ENCODE assay signal across 8 mouse cellular contexts in the genomic region with DNA sequence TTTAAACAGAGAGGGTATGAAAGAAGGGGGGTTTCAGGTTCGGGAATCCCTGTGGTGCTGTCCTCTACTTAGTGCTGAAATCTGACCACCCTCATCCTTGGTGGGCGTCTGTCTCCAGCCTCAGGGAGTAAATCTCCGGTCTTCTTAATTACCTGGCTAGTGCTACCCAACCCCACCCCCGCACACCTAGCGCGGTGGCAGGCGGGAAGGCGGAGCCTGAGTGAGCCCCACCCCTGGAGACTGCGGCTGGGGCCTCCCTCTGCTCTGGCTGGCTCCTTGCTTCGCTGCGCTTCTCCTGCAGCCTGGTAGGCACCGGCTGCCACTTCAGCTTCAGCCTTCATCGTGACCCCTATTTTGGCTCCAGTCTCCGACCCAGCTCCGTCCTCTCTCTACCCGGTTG. TPM values are rescaled to one million over a fixed set of nuclear protein-coding genes. Genes with fewer than 3 reads are reported as not detected.
DNase-seq lines count a peak whose midpoint lies in the region; ATAC-seq lines count a peak whose summit lies in the region.

No protein-coding gene starts in this region.

- peak; percentile 70 to 72 for DNase-seq in B cell, adult 2 months
- DNase-seq in adrenal gland, adult 8-10 months = peak; percentile 18
- peak; percentile 82 for DNase-seq in embryonic facial prominence, embryonic 11.5 days (ENCODE audit: low spot score)
- peak; percentile 62 for DNase-seq in hindbrain, embryonic 14.5 days (ENCODE audit: low spot score)
- peak; percentile 83 to 84 for DNase-seq in layer of hippocampus, postnatal 36 days
- peak; percentile 63 for DNase-seq in lung, postnatal 14 days
- peak; percentile 66 for DNase-seq in retina, postnatal 1 day
- DNase-seq in yolk sac, embryonic 10.5 days (ENCODE audit: low spot score) = peak; percentile 24

- H3K9me3 ChIP-seq in embryonic facial prominence, embryonic 11.5 days (replicated peaks; ENCODE audit: control insufficient read depth, low read length) = no peaks in the 10 kb centered on the region
- H3K9me3 ChIP-seq in hindbrain, embryonic 14.5 days (ENCODE audit: control insufficient read depth, low read length) = no peaks in the 10 kb centered on the region

- no peaks in the 10 kb centered on the region for H3K36me3 ChIP-seq in embryonic facial prominence, embryonic 11.5 days (replicated peaks; ENCODE audit: control insufficient read depth, insufficient read depth, low read depth, low read length)
- H3K36me3 ChIP-seq in hindbrain, embryonic 14.5 days (replicated peaks; ENCODE audit: control insufficient read depth, insufficient read depth) = no peaks in the 10 kb centered on the region; the same call in 1 of the 2 replicates

- peak overlapping the region; percentile 25 for H3K4me3 ChIP-seq in embryonic facial prominence, embryonic 11.5 days (ENCODE audit: low read depth, low read length)
- peak overlapping the region; percentile 42 for H3K4me3 ChIP-seq in hindbrain, embryonic 14.5 days (replicated peaks; ENCODE audit: low read length)

- H3K4me2 ChIP-seq in embryonic facial prominence, embryonic 11.5 days (ENCODE audit: low read depth, low read length) = peak overlapping the region; percentile 65
- H3K4me2 ChIP-seq in hindbrain, embryonic 14.5 days (replicated peaks) = peak overlapping the region; percentile 60

- peaks cover 5% of the 10 kb centered on the region for H3K4me1 ChIP-seq in embryonic facial prominence, embryonic 11.5 days (ENCODE audit: control insufficient read depth, insufficient read depth, low read length)
- peaks cover 9% of the 10 kb centered on the region; the same call in 1 of the 2 replicates for H3K4me1 ChIP-seq in hindbrain, embryonic 14.5 days (replicated peaks; ENCODE audit: control insufficient read depth, insufficient read depth, low read length)

- peak; percentile 63 for ATAC-seq in embryonic facial prominence, embryonic 11.5 days (replicated peaks; ENCODE audit: insufficient number of reproducible peaks, low FRiP score, low TSS enrichment, low read depth)
- peak; percentile 76 for ATAC-seq in hindbrain, embryonic 14.5 days (ENCODE audit: low FRiP score)

- no peak overlapping the region; the same call in 1 of the 2 replicates for H3K9ac ChIP-seq in embryonic facial prominence, embryonic 11.5 days (replicated peaks; ENCODE audit: low read length)
- peak overlapping the region; percentile 72 for H3K9ac ChIP-seq in hindbrain, embryonic 14.5 days

- under 1% methylated on average over 16 of the region's 16 CpGs for WGBS in embryonic facial prominence, embryonic 11.5 days
- under 1% methylated on average over 16 of the region's 16 CpGs for WGBS in hindbrain, embryonic 14.5 days

- no peak overlapping the region; the same call in 1 of the 2 replicates for H3K27ac ChIP-seq in embryonic facial prominence, embryonic 11.5 days (replicated peaks; ENCODE audit: low read depth, low read length)
- peak overlapping the region; percentile 55 for H3K27ac ChIP-seq in hindbrain, embryonic 14.5 days

- no peaks in the 10 kb centered on the region for H3K27me3 ChIP-seq in embryonic facial prominence, embryonic 11.5 days (ENCODE audit: control insufficient read depth, insufficient read depth, low read length)
- H3K27me3 ChIP-seq in hindbrain, embryonic 14.5 days (ENCODE audit: control insufficient read depth, insufficient read depth, low read length) = peaks cover 20% of the 10 kb centered on the region

RNA-seq across cellular contexts. Expression of gene Ckmt1, which starts 0.9 kb away (rescaled TPM):
- 10 to 100 TPM in 3 of 4 experiments, 1 to 10 TPM in 1; 9.9 to 15.5 (median 12.2) TPM for total RNA-seq in adrenal gland, adult 8-10 months (2022)
- 9.7 and 12.6 TPM in 2 replicates for polyA plus RNA-seq in embryonic facial prominence, embryonic 11.5 days (2014; fragmentation: Nextera tagmentation; extraction: Ambion mirVana)
- polyA plus RNA-seq in hindbrain, embryonic 14.5 days (2014; fragmentation: Nextera tagmentation; extraction: Ambion mirVana) = 90.5 and 103 TPM in 2 replicates
- total RNA-seq in layer of hippocampus, postnatal 36 days (2021) = 100 to 1,000 TPM; 376 to 384 TPM

RNA-seq across cellular contexts. Expression of gene Ppip5k1, which starts 3.2 kb away (rescaled TPM):
- total RNA-seq in adrenal gland, adult 8-10 months (2022) = 10 to 100 TPM; 46.6 to 69.1 (median 53.0) TPM
- polyA plus RNA-seq in embryonic facial prominence, embryonic 11.5 days (2014; fragmentation: Nextera tagmentation; extraction: Ambion mirVana) = 6.9 and 8.3 TPM in 2 replicates
- polyA plus RNA-seq in hindbrain, embryonic 14.5 days (2014; fragmentation: Nextera tagmentation; extraction: Ambion mirVana) = 18.6 and 19.3 TPM in 2 replicates
- 100 to 1,000 TPM in 1 of 2 experiments, 10 to 100 TPM in 1; 98.7 to 107 TPM for total RNA-seq in layer of hippocampus, postnatal 36 days (2021)

RNA-seq across cellular contexts. Expression of gene Strc, which starts 28.6 kb away (rescaled TPM):
- total RNA-seq in adrenal gland, adult 8-10 months (2022) = 1 to 10 TPM in 1 of 4 experiments, under 1 TPM in 1, not detected in 2; 0.81 to 1.4 TPM
- polyA plus RNA-seq in embryonic facial prominence, embryonic 11.5 days (2014; fragmentation: Nextera tagmentation; extraction: Ambion mirVana) = not detected in 2 replicates
- polyA plus RNA-seq in hindbrain, embryonic 14.5 days (2014; fragmentation: Nextera tagmentation; extraction: Ambion mirVana) = not detected in 2 replicates
- total RNA-seq in layer of hippocampus, postnatal 36 days (2021) = 1 to 10 TPM in 1 of 2 experiments, under 1 TPM in 1; 0.63 to 1.5 TPM

RNA-seq across cellular contexts. Expression of gene Pdia3, which starts 55.2 kb away (rescaled TPM):
- total RNA-seq in adrenal gland, adult 8-10 months (2022) = 100 to 1,000 TPM; 426 to 490 (median 434) TPM
- polyA plus RNA-seq in embryonic facial prominence, embryonic 11.5 days (2014; fragmentation: Nextera tagmentation; extraction: Ambion mirVana) = 589 and 609 TPM in 2 replicates
- polyA plus RNA-seq in hindbrain, embryonic 14.5 days (2014; fragmentation: Nextera tagmentation; extraction: Ambion mirVana) = 268 and 307 TPM in 2 replicates
- 100 to 1,000 TPM; 219 to 255 TPM for total RNA-seq in layer of hippocampus, postnatal 36 days (2021)

RNA-seq across cellular contexts. Expression of gene Catsper2, which starts 55.2 kb away (rescaled TPM):
- 1 to 10 TPM; 2.2 to 4.1 (median 2.9) TPM for total RNA-seq in adrenal gland, adult 8-10 months (2022)
- 1.8 and 2.0 TPM in 2 replicates for polyA plus RNA-seq in embryonic facial prominence, embryonic 11.5 days (2014; fragmentation: Nextera tagmentation; extraction: Ambion mirVana)
- polyA plus RNA-seq in hindbrain, embryonic 14.5 days (2014; fragmentation: Nextera tagmentation; extraction: Ambion mirVana) = 2.9 and 3.1 TPM in 2 replicates
- total RNA-seq in layer of hippocampus, postnatal 36 days (2021) = 1 to 10 TPM; 5.7 to 6.4 TPM

Comparison
In these comparisons a context has a peak if more than half of its experiments do, and no peak if none do; other contexts are left out.
1. DNase-seq: peak in every context shown above with its lines; median percentile 84 in layer of hippocampus, postnatal 36 days; 82 in embryonic facial prominence, embryonic 11.5 days; 71 in B cell, adult 2 months; 66 in retina, postnatal 1 day; 63 in lung, postnatal 14 days; 62 in hindbrain, embryonic 14.5 days; 24 in yolk sac, embryonic 10.5 days; 18 in adrenal gland, adult 8-10 months.
2. RNA of gene Ckmt1, which starts 0.9 kb away (total RNA-seq): 376 to 384 TPM in layer of hippocampus, postnatal 36 days; 9.9 to 15.5 TPM in adrenal gland, adult 8-10 months; every median in the first group is over 10 times any median in the second.